Mouse (Mus musculus) kidney, embryonic 15.5 days (tissue): ENCODE results near the gene Pwp1. TPM values are rescaled to one million over a fixed set of nuclear protein-coding genes. Genes with fewer than 3 reads are reported as not detected.

Experiments
- ATAC-seq: fragments of 200-750 bp; cut with Nextera tagmentation; replicated peaks from 2 replicates; pipeline ENCODE4 v1.8.0; 2017; ENCODE audit warnings: moderate TSS enrichment; ENCODE audit not compliant: low FRiP score
- H3K27ac ChIP-seq: fragments of 300-500 bp; sonication (generic); 2 replicates; pipeline ENCODE4 v1.5.1; 2015; ENCODE audit warnings: mild to moderate bottlenecking, inconsistent platforms
- H3K27me3 ChIP-seq: fragments of 300-500 bp; sonication (generic); 2 replicates; pipeline ENCODE4 v1.6.1; 2015; ENCODE audit warnings: inconsistent platforms
- H3K36me3 ChIP-seq: fragments of 300-500 bp; sonication (generic); 2 replicates; pipeline ENCODE4 v1.6.1; 2015; ENCODE audit warnings: inconsistent platforms
- H3K4me1 ChIP-seq: fragments of 300-500 bp; sonication (generic); 2 replicates; pipeline ENCODE4 v1.6.1; 2015; ENCODE audit warnings: inconsistent platforms
- H3K4me2 ChIP-seq: fragments of 300-500 bp; sonication (generic); 2 replicates; pipeline ENCODE4 v1.6.1; 2015; ENCODE audit warnings: moderate library complexity, mild to moderate bottlenecking, inconsistent platforms
- H3K4me3 ChIP-seq: fragments of 300-500 bp; sonication (generic); replicated peaks from 2 replicates; pipeline ENCODE4 v1.5.1; 2015; ENCODE audit warnings: mild to moderate bottlenecking, inconsistent platforms
- H3K9ac ChIP-seq: fragments of 300-500 bp; sonication (generic); 2 replicates; pipeline ENCODE4 v1.6.1; 2015; ENCODE audit warnings: mild to moderate bottlenecking, inconsistent platforms
- H3K9me3 ChIP-seq: fragments of 300-500 bp; sonication (generic); replicated peaks from 2 replicates; pipeline ENCODE4 v1.6.1; 2016; ENCODE audit warnings: inconsistent platforms
- WGBS: fragments of 180-500 bp; shearing (Covaris S2); methylation state at CpG from one replicate; pipeline ENCODE4 v1.1.7; 2015; ENCODE audit warnings: mixed read lengths; 5-methylcytosine and 5-hydroxymethylcytosine counted together
- polyA plus RNA-seq: library from polyadenylated mRNA; unstranded; fragments of >200 nt; fragmentation: Nextera tagmentation; extraction: Ambion mirVana; gene quantifications from 2 replicates; pipeline ENCODE4 v1.2.1, GENCODE M21; 2015

The Pwp1 gene
- polyA plus RNA-seq, 1 experiment from 2014 or later: 76.6 TPM

DNA sequence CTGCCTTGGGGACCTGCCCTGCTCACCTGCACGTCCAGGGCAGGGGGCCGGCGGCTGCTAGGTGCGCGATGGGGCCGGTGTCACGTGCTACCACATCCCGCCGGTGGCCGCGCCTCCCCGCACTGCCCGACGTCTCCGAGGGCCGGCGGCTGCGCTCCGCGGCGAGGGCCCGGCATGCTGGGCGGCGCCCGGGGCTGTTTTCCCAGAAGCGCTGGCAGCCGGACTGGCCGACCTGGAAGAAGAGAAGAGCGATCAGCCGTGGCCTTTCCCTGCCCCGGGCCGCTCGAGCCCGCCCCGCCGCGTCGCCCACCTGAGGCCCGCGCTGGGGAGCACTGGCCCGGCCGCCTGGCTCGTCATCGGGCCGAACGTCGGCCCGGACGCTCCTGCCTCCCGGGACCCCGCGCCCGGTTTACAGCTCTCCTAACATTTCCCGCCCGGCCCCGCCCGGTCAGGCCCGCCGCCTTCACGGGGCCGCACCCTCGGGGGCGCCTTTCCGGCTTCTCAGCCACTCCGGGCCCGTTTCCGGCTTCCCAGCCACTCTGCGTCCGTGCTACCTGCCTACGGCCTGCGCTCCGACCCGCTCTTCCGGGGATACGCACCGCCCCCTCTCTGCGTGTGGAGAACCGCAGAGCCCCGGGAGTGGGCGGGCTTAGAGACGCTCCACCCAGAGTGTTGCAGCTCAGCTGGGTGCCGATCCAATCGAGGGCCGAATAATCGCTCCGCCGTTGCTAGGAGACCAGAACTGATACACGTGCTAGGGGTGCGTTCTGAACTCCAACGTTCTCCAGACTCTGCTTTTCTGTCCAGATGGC lies 87.4 kb downstream of the Pwp1 start, which contains the start of gene Prdm4:
TSS of gene Prdm4 (minus strand) at position 645 of the 812 bp plus-strand sequence.
- ATAC-seq: peak; percentile 99
- H3K4me1 ChIP-seq: peaks cover 14% of the 10 kb centered on the region
- under 1% methylated on average over 79 of the region's 90 CpGs for WGBS

DNA sequence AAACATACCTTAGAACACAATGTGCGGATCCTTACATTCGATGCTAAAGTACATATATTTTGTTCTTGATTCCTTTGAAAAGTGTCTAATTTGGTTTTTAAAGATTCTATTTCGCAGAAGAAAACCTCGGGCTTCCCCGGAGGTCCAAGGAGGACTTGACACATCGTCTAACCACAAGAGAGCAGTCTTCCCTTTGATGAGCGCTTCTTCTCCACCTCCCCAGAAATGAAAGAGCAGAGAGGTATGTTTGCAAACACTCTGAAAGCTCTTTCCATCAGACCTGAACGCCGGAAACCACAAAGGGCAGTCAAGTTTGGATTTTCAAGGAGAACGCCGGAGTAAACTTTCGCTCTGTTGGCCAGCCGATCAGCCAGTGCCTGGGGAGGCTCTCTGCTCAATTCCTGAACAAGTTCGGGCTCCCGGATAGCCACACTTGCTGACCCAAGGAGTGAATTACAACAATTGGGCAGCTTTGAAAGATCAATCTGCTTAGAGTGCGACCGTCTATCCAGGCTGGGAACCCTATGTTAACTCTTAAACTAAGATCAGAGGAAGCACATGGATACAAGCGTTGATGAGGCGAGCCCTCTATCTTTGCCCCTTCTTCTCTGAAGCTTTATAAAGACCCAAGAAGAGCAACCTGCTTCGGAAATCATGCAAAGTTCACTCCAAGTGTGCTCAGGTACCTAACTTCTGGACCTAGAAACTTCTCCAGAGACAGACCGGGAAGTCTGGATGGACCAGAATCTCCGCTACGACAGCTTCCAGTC lies 98.6 kb downstream of the Pwp1 start, which contains the start of gene Ascl4:
TSS of gene Ascl4 (plus strand) at position 6 of the 770 bp plus-strand sequence.
- no peaks in the 10 kb centered on the region for H3K9me3 ChIP-seq
- peak within 1 kb of the TSS; percentile 27; the same call in 1 of the 2 replicates for H3K27ac ChIP-seq
- WGBS: 2% methylated on average over 23 of the region's 23 CpGs
- peak within 1 kb of the TSS; percentile 49 for H3K9ac ChIP-seq
- H3K36me3 ChIP-seq: no peaks in the 10 kb centered on the region
- H3K4me2 ChIP-seq: peak within 1 kb of the TSS; percentile 98
- peak; percentile 8; the same call in 1 of the 2 replicates for ATAC-seq
- H3K4me1 ChIP-seq: peaks cover 19% of the 10 kb centered on the region
- peaks cover 38% of the 10 kb centered on the region for H3K27me3 ChIP-seq
- H3K4me3 ChIP-seq: peak within 1 kb of the TSS; percentile 59

More for the DNA sequence above, 87.4 kb downstream of the Pwp1 start, which contains the start of gene Prdm4:
- peaks cover 9% of the 10 kb centered on the region; the same call in 1 of the 2 replicates for H3K27me3 ChIP-seq
- peak within 1 kb of the TSS; percentile 81 for H3K9ac ChIP-seq
- H3K4me3 ChIP-seq: peak within 1 kb of the TSS; percentile 79
- H3K9me3 ChIP-seq: no peaks in the 10 kb centered on the region
- H3K27ac ChIP-seq: peak within 1 kb of the TSS; percentile 81
- peaks cover 27% of the 10 kb centered on the region for H3K36me3 ChIP-seq
- peak within 1 kb of the TSS; percentile 71 for H3K4me2 ChIP-seq

DNA sequence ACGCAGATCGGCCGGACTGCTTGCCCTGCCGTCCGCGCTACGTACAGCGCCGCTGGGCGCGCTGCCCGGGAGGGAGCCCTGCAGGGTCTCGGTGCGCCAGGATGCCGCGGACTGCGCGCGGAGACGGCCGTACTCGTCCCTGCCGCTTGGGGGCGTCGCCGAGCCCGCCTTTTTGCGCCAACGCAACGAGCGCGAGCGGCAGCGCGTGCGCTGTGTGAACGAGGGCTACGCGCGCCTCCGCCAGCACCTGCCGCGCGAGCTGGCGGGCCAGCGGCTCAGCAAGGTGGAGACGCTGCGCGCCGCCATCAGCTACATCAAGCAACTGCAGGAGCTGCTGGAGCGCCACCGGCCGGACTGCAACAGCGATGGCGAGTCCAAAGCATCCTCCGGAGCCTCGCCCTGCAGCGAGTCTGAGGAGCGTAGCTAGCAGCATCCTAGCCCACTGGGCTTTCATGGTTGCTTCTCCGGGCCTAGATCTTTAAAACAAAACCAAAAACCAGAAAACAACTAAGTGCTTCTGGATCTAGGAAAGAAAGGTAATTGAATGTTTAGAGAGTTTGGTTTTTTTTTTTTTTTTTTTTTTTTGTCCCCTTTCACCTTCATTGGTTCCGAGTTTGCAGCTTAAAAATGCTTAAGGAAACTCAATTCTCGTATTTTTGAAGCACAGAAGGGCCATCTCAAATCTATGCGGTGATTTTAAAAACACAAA lies 99.4 kb downstream of the Pwp1 start:
- Histone ChIP-seq H3K4me3 (peak overlapping the region; percentile 59), H3K9ac (peak overlapping the region; percentile 49), H3K27me3 (peaks cover 36% of the 10 kb centered on the region), H3K9me3 (no peaks in the 10 kb centered on the region), H3K4me1 (peaks cover 19% of the 10 kb centered on the region), H3K27ac (0 out of 2 replicates have a peak overlapping the region, but pooled peaks have one; percentile 27), H3K36me3 (no peaks in the 10 kb centered on the region), H3K4me2 (peak overlapping the region; percentile 98)
- WGBS: 1% methylated on average over 63 of the region's 63 CpGs
- ATAC-seq: peak; percentile 87

DNA sequence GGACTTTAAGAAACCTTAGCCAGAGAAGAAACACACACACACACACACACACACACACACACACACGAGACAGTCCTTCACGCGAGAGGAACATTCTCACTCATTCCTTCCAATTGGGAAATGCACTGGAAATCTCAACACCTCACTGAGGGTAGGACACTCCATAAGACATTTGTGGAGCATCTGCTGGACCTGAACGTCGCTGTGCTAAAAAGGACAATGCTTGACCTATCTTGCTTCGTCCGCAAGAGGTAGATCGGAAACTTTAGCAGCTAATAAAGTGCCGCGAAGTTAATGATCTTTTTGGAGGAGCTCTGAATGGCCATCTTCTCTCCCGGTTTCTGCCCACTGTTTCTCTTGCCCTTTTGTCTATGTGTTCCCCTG lies 99.9 kb downstream of the Pwp1 start:
- Histone ChIP-seq H3K4me3 (peak overlapping the region; percentile 59), H3K36me3 (no peaks in the 10 kb centered on the region), H3K4me2 (peak overlapping the region; percentile 98), H3K4me1 (peaks cover 19% of the 10 kb centered on the region), H3K27me3 (peaks cover 36% of the 10 kb centered on the region), H3K9me3 (no peaks in the 10 kb centered on the region), H3K9ac (peak overlapping the region; percentile 49; the same call in 1 of the 2 replicates), H3K27ac (no peak overlapping the region)
- WGBS: 42% methylated on average over 11 of the region's 11 CpGs
- ATAC-seq: no peak

DNA sequence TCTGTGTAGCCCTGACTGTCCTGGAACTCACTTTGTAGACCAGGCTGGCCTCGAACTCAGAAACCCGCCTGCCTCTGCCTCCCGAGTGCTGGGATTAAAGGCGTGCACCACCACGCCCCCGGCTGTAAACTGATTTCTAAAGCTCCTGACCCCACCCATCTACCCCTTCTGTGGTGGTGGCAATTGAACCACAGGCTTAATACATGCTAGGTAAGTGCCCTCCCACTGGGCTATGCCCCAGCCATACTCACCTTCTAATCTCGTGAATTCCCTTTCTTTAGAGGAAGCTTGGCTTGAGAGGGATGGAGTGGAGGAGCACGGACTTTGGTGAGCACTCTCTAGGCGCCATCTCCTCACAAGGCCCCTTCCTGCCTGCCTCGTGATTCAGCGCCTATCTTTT lies 100.7 kb downstream of the Pwp1 start:
- 91% methylated on average over 11 of the region's 11 CpGs for WGBS
- peaks cover 19% of the 10 kb centered on the region for H3K4me1 ChIP-seq
- ATAC-seq: no peak

DNA sequence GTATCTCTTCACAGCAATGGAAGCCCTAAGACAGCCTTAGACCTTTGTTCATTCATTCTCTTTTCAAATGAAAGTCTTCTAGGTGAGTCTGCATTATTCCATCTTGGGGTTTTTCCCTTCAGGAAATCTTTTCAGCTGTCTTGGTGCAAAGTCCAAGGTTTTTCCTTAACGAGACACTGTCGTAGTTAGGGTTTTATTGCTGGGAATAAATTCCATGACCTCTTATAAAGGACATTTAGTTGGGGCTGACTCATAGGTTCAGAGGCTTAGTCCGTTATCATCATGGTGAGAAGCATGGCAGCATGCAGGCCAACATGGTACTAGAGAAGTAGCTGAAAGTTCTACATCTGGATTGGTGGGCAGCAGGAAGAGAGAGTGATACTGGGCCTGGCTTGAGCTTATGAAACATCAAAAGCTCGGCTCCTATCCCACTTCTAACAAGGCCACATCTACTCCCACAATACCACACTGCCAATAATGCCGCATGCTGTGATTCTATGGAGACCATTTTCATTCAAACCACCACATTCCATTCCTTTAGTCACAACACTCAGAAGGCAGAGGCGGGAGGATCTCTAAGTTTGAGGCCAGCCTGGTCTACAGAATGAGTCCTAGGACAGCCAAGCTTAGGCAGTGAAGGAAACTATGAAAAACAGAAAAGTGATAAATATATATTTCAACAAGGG lies 107.1 kb downstream of the Pwp1 start:
- H3K27ac ChIP-seq: no peak overlapping the region
- 94% methylated on average over 6 of the region's 6 CpGs for WGBS
- no peaks in the 10 kb centered on the region for H3K9me3 ChIP-seq
- peaks cover 62% of the 10 kb centered on the region for H3K36me3 ChIP-seq
- H3K4me1 ChIP-seq: no peaks in the 10 kb centered on the region
- no peaks in the 10 kb centered on the region for H3K27me3 ChIP-seq
- no peak overlapping the region for H3K4me2 ChIP-seq
- H3K9ac ChIP-seq: no peak overlapping the region
- H3K4me3 ChIP-seq: no peak overlapping the region
- no peak for ATAC-seq

More for the DNA sequence above, 100.7 kb downstream of the Pwp1 start:
- no peak overlapping the region for H3K4me2 ChIP-seq
- peaks cover 36% of the 10 kb centered on the region for H3K27me3 ChIP-seq
- no peaks in the 10 kb centered on the region for H3K36me3 ChIP-seq
- H3K9me3 ChIP-seq: no peaks in the 10 kb centered on the region
- H3K4me3 ChIP-seq: no peak overlapping the region
- no peak overlapping the region for H3K9ac ChIP-seq
- no peak overlapping the region for H3K27ac ChIP-seq

Other genes with a start within 250 kb of the Pwp1 start
- gene Prdm4, start 87.6 kb downstream of the Pwp1 start, polyA plus RNA-seq: 15.7 and 18.3 TPM in 2 replicates
- 0.68 and 1.6 TPM in 2 replicates for gene Ascl4, start 98.2 kb downstream of the Pwp1 start, polyA plus RNA-seq
- gene Rtcb, start 128.3 kb downstream of the Pwp1 start, polyA plus RNA-seq: 183 and 194 TPM in 2 replicates
- gene Bpifc, start 182.4 kb downstream of the Pwp1 start, polyA plus RNA-seq: 0.35 and 0.38 TPM in 2 replicates
- gene Fbxo7, start 192.5 kb downstream of the Pwp1 start, polyA plus RNA-seq: 36.0 and 36.7 TPM in 2 replicates